Mouse (Mus musculus): ENCODE measurements around the gene Ms4a15. TPM values are rescaled to one million over a fixed set of nuclear protein-coding genes. Genes with fewer than 3 reads are reported as not detected.

Gene Ms4a15
- polyA plus RNA-seq, 1 experiment from 2014 or later, result not detected

GRCm38 (mm10) chr19:10935029-10935428 is 58.0 kb downstream of the Ms4a15 start:
- H3K4me3 ChIP-seq, result no peak overlapping the region
- peaks cover 29% of the 10 kb centered on the region for H3K4me1 ChIP-seq
- no peaks in the 10 kb centered on the region; the same call in 1 of the 2 replicates for H3K27me3 ChIP-seq (ENCODE audit: insufficient read depth, poor library complexity, severe bottlenecking)
- WGBS, result 26% methylated on average over 5 of the region's 5 CpGs
- peak overlapping the region; percentile 7; the same call in 1 of the 2 replicates for H3K27ac ChIP-seq
- no peak for DNase-seq (ENCODE audit: low spot score)
- H3K36me3 ChIP-seq, result no peaks in the 10 kb centered on the region
- no peaks in the 10 kb centered on the region for H3K9me3 ChIP-seq

GRCm38 (mm10) chr19:10930641-10931040 is 62.4 kb downstream of the Ms4a15 start:
- Histone ChIP-seq H3K4me3 (no peak overlapping the region), H3K27me3 (ENCODE audit: insufficient read depth, poor library complexity, severe bottlenecking) (no peaks in the 10 kb centered on the region), H3K4me1 (peaks cover 26% of the 10 kb centered on the region), H3K36me3 (no peaks in the 10 kb centered on the region), H3K27ac (no peak overlapping the region), H3K9me3 (no peaks in the 10 kb centered on the region)
- WGBS, result 65% methylated on average over 2 of the region's 2 CpGs
- no peak for DNase-seq (ENCODE audit: low spot score)

Other genes starting within 250 kb of the Ms4a15 start
- gene Cd6, start 163.2 kb downstream of the Ms4a15 start, polyA plus RNA-seq (2016; fragmentation: Nextera tagmentation; extraction: Ambion mirVana), result 0.06 TPM in 1 of 2 replicates, not detected in the other
- 0.16 and 0.22 TPM in 2 replicates for gene Slc15a3, start 153.5 kb downstream of the Ms4a15 start, polyA plus RNA-seq (2016; fragmentation: Nextera tagmentation; extraction: Ambion mirVana)
- gene Tmem132a, start 123.3 kb downstream of the Ms4a15 start, polyA plus RNA-seq (2016; fragmentation: Nextera tagmentation; extraction: Ambion mirVana), result 63.8 and 77.5 TPM in 2 replicates
- gene Tmem109, start 111.2 kb downstream of the Ms4a15 start, polyA plus RNA-seq (2016; fragmentation: Nextera tagmentation; extraction: Ambion mirVana), result 67.8 and 68.2 TPM in 2 replicates
- 21.3 and 48.5 TPM in 2 replicates for gene Prpf19, start 98.0 kb downstream of the Ms4a15 start, polyA plus RNA-seq (2016; fragmentation: Nextera tagmentation; extraction: Ambion mirVana)
- not detected in 2 replicates for gene Zp1, start 72.6 kb downstream of the Ms4a15 start, polyA plus RNA-seq (2016; fragmentation: Nextera tagmentation; extraction: Ambion mirVana)
- 0.19 and 0.30 TPM in 2 replicates for gene Ptgdr2, start 56.1 kb downstream of the Ms4a15 start, polyA plus RNA-seq (2016; fragmentation: Nextera tagmentation; extraction: Ambion mirVana)
- gene Ccdc86, start 44.0 kb downstream of the Ms4a15 start, polyA plus RNA-seq (2016; fragmentation: Nextera tagmentation; extraction: Ambion mirVana), result 27.2 and 39.6 TPM in 2 replicates
- gene Ms4a10, start 18.6 kb downstream of the Ms4a15 start, polyA plus RNA-seq (2016; fragmentation: Nextera tagmentation; extraction: Ambion mirVana), result 0.20 TPM in 1 of 2 replicates, not detected in the other
- not detected in 2 replicates for gene Ms4a18, start 24.8 kb upstream of the Ms4a15 start, polyA plus RNA-seq (2016; fragmentation: Nextera tagmentation; extraction: Ambion mirVana)
- gene Ms4a8a, start 87.9 kb upstream of the Ms4a15 start, polyA plus RNA-seq (2016; fragmentation: Nextera tagmentation; extraction: Ambion mirVana), result not detected in 2 replicates
- not detected in 2 replicates for gene 1700017D01Rik, start 137.6 kb upstream of the Ms4a15 start, polyA plus RNA-seq (2016; fragmentation: Nextera tagmentation; extraction: Ambion mirVana)
- gene 1700025F22Rik, start 172.1 kb upstream of the Ms4a15 start, polyA plus RNA-seq (2016; fragmentation: Nextera tagmentation; extraction: Ambion mirVana), result not detected in 2 replicates
- gene Ms4a13, start 203.5 kb upstream of the Ms4a15 start, polyA plus RNA-seq (2016; fragmentation: Nextera tagmentation; extraction: Ambion mirVana), result not detected in 2 replicates
- not detected in 2 replicates for gene Ms4a12, start 239.2 kb upstream of the Ms4a15 start, polyA plus RNA-seq (2016; fragmentation: Nextera tagmentation; extraction: Ambion mirVana)

Measured in heart, embryonic 10.5 days (tissue).